Mouse (Mus musculus): ENCODE measurements at regions not wholly inside any gene's neighbourhood (a gene's known extent, or its start where the extent isn't known, plus 50 kb on each side); places are given as distances from the start of the nearest gene placed in this dataset.
A peak's percentile ranks its signal among the peaks of the same experiment; 100 is the strongest.

DNA sequence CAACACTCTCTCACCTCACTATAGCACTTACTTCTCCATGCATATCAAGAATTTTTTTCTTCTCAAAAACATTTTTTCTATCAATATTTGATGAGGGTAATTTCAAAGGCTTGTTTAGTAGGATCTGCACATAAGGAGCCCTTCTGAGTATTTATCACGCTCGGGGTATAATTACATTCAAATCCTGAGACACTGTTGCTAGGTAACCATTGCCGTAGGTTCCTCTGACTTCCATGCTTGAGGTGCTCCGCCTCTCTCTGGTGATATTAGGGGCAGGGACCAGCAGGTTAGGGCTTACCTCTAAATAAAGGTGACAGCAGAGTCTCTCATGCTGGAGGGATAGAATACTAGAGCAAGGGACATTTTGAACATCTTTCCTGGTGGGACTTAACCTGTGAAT, 54.4 kb upstream of the 9630041A04Rik start:
- TF ChIP-seq CTCF (conservative IDR thresholded peaks at IDR 0.05) = no peak
- DNase-seq (ENCODE audit: low spot score in 2 of 2) = peak in 1 of 2 experiments; percentile 43
- H3K27ac ChIP-seq = peak overlapping the region; percentile 25; the same call in 1 of the 2 replicates
- no peak overlapping the region for H3K4me3 ChIP-seq

DNA sequence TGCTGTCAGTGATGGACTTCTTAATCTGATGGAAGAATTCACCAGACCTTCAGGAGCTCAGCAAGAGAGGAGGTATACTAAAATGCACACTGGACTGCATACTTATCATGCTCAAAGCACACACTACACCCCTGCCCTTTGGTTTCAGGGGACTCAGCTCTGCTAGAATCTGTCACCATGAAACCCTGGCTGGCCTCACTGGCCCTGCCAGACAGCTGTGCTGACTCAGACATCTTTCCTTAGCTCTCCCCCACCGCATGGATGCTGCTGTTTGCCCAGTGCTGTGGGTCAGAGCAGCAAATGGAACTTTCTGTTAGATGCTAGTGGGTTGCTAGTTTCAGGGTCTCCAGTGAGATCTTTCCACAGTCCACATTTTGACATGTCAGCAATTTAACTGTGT, 64.9 kb upstream of the 9630041A04Rik start:
- no peak overlapping the region for H3K27ac ChIP-seq
- no peak overlapping the region for H3K4me3 ChIP-seq
- no peak for DNase-seq (ENCODE audit: low spot score in 2 of 2)
- no peak for TF ChIP-seq CTCF (conservative IDR thresholded peaks at IDR 0.05)

DNA sequence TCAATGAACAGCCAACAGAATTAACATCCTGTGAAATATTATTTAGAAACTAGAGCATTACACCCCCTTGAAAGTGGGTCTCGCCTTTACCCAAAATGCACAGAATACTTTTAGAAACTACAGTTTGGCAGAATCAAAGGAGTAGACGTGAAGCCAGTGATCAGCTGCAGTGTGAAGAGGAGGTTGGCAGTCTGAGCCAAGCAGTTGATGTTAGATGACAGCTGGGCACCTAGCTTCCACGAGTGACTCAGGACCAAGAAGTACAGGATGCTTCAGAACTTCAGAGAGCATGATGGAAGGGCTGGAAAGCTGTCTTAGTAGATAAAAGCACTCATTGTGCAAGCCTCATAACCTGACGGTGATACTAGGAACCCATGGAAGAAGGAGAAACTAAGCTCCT, 65.6 kb upstream of the 9630041A04Rik start:
- no peak for DNase-seq (ENCODE audit: low spot score in 2 of 2)
- no peak for TF ChIP-seq CTCF (conservative IDR thresholded peaks at IDR 0.05)
- no peak overlapping the region for H3K4me3 ChIP-seq
- H3K27ac ChIP-seq = no peak overlapping the region

DNA sequence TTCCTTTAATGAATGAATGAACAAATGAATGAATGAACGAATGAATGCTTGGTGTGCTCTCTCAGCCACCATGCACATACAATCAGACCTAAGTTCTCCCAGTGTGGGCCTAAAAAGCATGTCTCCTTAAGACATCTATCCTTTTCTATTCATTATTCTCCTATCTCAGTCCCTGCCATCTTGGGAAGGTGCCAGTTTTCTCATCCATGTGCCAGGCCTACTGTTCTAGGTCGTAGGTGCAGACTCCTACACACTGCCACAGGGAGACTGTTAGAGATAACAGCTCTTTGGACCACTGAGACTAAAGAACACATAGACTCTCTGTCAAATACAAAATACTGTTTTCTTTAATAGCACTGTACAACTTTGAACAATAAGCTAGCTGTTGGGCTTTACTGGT, 66.2 kb upstream of the 9630041A04Rik start:
- Histone ChIP-seq H3K4me3 (no peak overlapping the region), H3K27ac (no peak overlapping the region)
- DNase-seq (ENCODE audit: low spot score in 2 of 2) = no peak
- no peak for TF ChIP-seq CTCF (conservative IDR thresholded peaks at IDR 0.05)

DNA sequence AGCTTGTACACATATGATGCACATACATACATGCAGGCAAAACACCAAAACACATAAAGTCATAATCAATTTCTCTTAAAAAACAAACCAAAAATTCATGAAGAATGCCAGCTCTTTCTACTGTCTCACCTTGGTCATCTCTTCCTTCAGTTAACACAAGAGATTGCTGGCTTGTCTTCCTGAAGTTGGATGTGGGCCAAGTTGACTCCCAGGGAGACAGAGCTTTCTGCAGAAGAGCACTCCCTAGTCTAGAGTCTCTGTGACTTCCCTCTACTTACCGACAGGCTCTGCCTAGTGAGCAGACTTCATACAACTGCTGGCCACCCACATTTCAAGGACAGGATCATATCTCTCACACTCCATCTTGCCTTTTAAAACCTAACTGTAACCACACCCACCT, 70.7 kb upstream of the 9630041A04Rik start:
- Histone ChIP-seq H3K4me3 (no peak overlapping the region), H3K27ac (no peak overlapping the region)
- no peak for TF ChIP-seq CTCF (conservative IDR thresholded peaks at IDR 0.05)
- DNase-seq (ENCODE audit: low spot score in 2 of 2) = no peak

DNA sequence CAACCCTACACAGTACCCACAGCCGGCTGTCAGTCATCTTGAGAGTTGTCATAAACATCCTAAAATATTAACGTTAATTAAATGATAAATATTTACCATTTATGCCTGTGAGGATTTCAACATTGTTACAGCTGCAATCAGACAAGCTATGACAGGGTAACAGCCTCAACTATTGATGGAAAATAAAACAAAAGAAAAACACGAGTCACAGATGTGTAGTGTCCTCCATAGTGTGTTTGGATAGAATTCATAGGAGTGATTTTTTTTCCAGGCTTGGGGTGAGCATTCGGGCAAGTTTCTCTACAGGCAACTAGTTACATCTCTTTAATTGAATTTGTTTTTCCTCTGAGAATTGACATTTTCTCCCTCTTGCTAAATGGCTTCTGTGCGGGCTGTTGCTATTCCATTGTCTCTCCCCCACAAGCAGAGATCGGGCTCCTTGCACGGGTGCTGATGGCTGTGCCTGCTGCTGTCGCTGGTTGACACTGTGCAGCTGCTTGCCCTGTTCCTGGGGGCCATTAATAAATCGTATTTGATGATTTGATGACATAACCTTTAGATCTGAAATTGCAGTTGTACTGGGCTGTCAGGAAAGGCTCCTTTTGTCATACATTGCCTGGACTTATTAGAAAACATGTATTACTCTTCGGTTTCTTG, 120.6 kb upstream of the 9630041A04Rik start:
- TF ChIP-seq CTCF (conservative IDR thresholded peaks at IDR 0.05) = no peak
- no peak overlapping the region for H3K4me3 ChIP-seq
- no peak for DNase-seq (ENCODE audit: low spot score in 2 of 2)

DNA sequence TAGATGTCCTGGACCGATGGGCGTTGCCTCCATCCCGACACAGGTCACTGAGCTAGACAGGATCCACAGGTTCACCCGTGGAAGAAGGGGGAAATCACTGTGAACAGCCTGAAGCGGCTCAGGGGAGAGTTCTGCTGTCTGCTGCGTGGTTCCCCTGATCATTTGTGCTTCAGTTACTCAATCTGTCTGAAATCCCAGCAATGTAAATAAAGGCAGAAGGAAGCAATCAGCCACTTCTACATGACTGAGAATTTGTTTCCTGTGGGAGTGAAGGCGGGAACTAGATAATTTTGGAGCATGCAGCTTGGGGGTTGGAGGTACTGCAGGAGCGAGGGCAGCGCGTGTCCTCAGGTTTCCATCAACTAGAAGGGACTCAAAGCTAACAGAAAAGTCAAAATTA, 122.3 kb upstream of the 9630041A04Rik start:
- Histone ChIP-seq H3K4me3 (no peak overlapping the region), H3K27ac (no peak overlapping the region)
- peak; percentile 35 to 54 for DNase-seq (ENCODE audit: low spot score in 2 of 2)

More for the DNA sequence above, 120.6 kb upstream of the 9630041A04Rik start:
- no peak overlapping the region for H3K27ac ChIP-seq

DNA sequence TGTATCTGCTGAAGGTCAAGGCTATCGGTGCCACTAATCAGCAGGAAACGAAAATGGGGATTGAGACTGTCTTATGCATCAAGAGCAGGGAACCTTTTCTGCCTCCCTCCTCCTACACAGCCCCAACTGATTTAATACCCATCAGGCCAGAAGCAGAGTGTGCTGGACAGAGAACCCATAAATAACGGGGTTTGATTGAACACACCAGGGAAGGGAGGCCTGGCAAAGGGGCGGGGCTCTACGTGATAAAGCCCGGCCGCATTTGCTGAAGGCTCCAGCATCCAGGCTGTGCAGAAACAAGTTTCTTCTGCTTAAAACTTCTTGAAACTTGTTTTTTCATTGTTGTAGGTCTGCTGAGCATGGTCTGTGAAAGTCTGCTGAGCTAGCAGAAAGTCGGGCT, 127.4 kb upstream of the 9630041A04Rik start:
- TF ChIP-seq CTCF (conservative IDR thresholded peaks at IDR 0.05) = no peak
- Histone ChIP-seq H3K4me3 (no peak overlapping the region), H3K27ac (no peak overlapping the region)
- no peak for DNase-seq (ENCODE audit: low spot score in 2 of 2)

More for the DNA sequence above, 122.3 kb upstream of the 9630041A04Rik start:
- TF ChIP-seq CTCF (conservative IDR thresholded peaks at IDR 0.05) = peak; percentile 22; the same call in 1 of the 2 replicates

DNA sequence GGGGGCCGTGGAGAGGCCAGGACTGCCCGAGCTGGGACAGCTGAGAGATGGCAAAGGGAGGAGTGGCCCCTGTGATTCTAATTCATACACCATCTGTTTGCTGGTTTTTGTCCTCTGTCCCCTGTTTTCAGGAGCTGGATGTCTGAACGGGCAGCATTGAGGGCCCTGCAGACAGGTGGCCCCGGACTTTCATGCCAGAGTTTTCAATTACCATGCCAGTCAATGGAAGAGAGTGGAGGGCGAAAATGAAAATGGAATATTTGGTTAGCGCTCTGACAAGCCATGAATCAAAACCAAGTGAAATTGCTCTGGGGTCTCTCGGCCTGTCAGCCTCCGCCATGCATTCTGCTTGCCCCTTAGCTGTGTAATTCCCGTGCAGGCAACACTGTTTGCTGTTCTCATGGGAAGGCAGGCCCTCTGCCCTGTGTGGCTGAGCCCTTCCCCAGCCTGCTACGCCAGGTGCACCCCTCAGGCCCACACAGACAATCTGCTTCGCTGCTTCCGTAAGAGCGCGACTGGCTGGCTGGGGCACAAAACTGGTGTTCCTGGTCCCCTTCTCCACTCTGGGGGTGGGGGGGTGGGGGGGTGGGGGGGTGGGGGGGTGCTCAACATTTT, 127.9 kb upstream of the 9630041A04Rik start:
- no peak for DNase-seq (ENCODE audit: low spot score in 2 of 2)
- no peak overlapping the region for H3K27ac ChIP-seq
- TF ChIP-seq CTCF (conservative IDR thresholded peaks at IDR 0.05) = no peak
- H3K4me3 ChIP-seq = no peak overlapping the region

DNA sequence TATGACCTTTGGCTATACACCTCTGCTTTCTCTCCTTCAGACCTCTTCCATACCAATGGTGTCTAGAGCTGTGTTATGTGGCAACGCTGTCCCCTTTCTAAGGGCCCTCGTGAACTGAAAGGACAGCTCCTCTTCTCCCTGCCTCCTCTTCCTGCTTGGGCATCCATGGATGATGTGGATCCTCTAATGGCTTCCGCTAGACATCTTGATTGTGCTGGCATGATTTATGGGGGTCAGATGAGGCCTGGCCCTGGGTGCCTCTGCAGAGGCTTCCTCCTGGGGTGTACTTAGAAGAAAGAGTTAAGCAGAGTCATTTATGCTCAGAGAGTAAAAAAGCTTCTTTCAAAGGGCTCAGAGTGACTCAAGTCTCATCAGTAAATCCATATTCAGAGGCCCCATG, 131.5 kb upstream of the 9630041A04Rik start:
- Histone ChIP-seq H3K27ac (no peak overlapping the region), H3K4me3 (no peak overlapping the region)
- TF ChIP-seq CTCF (conservative IDR thresholded peaks at IDR 0.05) = no peak
- no peak for DNase-seq (ENCODE audit: low spot score in 2 of 2)

DNA sequence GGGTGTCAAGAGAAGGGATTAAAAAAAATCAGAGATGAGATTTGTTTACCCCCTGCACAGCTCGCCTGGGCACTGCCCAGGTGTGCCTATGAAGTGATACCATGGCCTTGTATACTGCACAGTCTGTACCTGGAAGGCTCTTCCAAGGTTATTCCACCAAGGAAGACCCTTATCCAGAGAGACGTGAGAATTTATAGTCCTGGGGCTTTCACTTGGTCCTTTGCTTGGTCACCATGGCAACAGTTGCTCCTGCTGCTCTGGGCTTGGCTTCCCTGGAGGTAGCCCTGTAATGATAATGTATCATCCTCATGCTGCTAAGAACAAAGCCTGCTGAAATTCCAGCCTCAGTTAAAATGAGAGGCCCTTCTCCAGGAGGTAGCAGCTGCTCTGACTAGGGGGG, 143.7 kb upstream of the 9630041A04Rik start:
- no peak overlapping the region for H3K4me3 ChIP-seq
- H3K27ac ChIP-seq = no peak overlapping the region
- no peak for TF ChIP-seq CTCF (conservative IDR thresholded peaks at IDR 0.05)
- no peak for DNase-seq (ENCODE audit: low spot score in 2 of 2)

DNA sequence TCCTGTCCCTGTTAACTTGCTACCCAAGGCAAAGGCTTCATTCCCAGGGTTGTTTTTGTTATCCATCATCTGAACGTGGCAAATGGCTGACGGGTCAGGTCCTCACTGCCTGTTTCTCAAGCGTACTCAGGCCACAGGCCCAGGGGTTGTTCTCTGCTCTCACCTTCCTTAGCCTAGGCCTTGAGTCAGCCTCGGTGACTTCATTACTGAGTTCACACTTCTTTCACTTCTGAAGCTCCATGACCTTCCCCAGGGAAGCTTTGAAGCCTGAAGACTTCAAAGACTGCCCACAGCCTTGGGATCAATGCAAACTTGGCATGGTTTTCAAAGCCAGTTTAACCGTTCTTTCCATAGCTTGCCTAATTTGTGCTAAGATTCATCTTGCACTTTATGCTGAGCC, 145.3 kb upstream of the 9630041A04Rik start:
- no peak for TF ChIP-seq CTCF (conservative IDR thresholded peaks at IDR 0.05)
- H3K27ac ChIP-seq = no peak overlapping the region
- H3K4me3 ChIP-seq = no peak overlapping the region
- no peak for DNase-seq (ENCODE audit: low spot score in 2 of 2)

DNA sequence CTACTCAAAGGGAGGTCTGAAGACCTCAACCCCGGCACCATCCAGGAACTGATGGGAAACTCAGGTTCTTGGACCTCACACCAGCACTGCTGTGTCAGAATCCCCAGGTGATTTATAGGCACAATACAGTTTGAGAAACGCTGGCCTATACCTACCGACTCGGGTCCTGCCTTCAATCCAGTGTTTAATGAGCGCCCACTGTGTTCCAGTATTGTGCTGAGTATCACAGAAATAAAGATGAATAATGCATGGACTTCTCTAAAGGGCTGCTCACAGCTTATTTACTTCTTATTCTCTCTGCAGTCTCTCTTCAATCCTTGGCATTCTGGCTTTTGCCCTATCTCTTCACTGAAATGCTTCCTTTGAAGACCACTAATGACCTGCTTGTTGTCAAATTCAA, 146.8 kb upstream of the 9630041A04Rik start:
- Histone ChIP-seq H3K27ac (no peak overlapping the region), H3K4me3 (no peak overlapping the region)
- TF ChIP-seq CTCF (conservative IDR thresholded peaks at IDR 0.05) = no peak
- no peak for DNase-seq (ENCODE audit: low spot score in 2 of 2)

DNA sequence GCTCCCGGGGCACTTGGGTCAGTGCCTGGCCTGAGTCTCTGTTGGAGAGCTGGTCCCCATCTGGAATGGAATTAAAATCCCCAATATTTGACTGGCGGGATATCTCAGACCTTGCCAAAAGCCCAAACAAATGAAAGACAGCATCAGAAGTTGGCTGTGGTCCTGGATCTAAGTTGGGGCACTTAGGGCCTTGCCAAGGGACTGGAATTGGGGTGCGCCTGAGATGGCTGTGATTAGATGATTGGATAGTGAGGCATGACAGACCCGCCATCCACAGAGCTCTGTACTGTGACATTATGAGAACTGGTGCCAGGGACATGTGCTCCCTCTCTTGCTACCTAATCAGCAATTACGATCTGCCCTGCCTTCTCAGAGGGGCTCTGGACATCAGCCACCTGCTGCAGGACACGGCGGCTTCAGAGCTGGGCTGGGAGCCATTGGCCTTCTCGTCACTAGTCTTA, 151.0 kb upstream of the 9630041A04Rik start:
- no peak for TF ChIP-seq CTCF (conservative IDR thresholded peaks at IDR 0.05)
- Histone ChIP-seq H3K4me3 (no peak overlapping the region), H3K27ac (no peak overlapping the region)
- DNase-seq (ENCODE audit: low spot score in 2 of 2) = no peak
